Mouse (Mus musculus): Measurements from ENCODE around the gene Cep170.
A peak's percentile ranks its signal among the peaks of the same experiment; 100 is the strongest.
"Not testable (repeated sequence)": the region's sequence is repeated elsewhere in the genome, so short reads cannot be mapped to it uniquely, and the experiment has no call there.

Gene Cep170

DNA sequence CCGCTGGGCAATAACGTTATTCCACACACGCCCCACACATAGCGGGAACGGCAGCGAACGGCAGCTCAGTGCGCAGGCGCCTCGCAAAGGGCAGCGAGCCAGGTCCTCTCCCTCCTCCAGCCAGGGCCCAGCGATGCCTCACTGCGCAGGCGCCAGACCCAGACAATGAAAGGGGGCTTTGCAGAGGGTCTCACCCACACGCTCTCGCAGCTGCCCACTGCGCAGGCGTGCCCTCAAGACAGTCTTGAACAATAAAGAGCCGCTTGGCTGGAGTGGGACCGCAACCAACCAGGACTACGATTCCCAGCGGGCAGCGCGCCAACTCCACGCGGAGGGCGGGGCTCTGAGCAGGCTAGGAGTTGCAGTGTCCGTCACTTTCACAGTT is at the start of gene Cep170:
TSS of gene Cep170 (minus strand) at position 32 of the 385 bp plus-strand sequence.
- DNase-seq (ENCODE audit: low spot score in 2 of 2) = peak; percentile 97

DNA sequence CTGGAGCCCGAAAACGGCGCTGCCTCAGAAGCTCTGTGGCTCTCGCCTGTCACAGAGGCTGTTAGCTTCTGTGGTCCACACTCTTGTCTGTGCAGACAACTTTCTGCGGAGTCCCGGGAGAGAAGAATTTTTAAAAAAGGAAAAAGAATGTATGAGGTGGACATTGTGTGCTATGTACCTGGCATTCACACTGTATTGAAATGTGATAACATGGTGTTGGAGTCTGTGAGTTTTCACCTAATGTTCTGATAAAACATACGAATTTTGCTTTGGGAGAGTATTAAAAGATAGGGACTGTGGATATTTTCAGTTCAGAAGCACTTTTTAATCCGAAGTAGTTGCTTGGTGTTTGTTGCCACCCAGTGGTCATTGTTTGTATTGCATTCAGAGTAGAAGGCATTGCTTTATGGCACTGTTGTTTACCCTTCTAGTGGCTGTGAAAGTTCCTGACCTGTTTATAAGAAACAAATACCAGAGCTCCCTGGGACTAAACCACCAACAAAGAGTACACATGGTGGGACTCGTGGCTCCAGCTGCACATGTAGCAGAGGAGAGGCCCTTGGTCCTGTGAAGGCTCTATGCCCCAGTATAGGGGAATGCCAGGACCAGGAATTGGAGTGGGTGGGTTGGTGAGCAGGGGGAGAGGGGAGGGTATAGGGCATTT is 48.2 kb upstream of the Cep170 start:
- DNase-seq (ENCODE audit: low spot score in 2 of 2) = peak in 1 of 2 experiments; percentile 61

DNA sequence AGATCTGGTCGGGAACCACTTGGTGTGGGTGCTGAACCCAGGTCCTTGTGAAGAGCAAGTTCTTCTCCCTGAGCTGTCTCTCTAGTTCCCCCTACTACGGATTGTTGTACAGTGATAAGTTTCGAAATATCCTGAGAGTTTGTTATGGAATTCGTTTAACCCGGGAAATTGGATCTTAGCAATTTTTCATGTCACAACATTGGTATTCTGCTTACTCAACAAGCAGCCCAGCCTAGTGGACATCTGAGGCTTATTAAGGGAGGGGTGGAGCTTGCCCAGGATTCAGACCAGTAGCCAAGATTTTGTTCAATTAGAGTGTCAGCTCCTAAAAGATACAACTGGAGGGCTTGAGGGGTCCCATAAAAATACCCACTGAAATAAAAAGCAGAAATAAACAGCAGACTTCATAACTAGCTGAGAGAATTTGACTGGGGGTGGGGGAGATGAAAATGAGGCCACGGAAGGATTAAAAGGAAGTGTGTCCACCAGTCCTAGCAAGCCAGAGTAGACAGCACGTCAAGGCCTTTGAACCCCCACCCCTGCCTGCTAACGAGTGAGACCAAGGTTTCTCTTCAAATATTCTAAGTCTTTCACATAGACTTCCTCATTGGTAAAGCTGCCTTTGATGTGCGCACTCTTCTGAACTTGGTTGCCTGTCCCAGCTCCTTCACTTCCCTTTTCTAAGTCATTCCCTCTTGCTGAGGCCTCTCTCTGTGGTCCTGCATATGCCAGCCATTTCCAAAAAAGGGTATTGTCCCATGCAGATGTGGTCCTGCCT is 39.1 kb upstream of the Cep170 start:
- no peak for DNase-seq (ENCODE audit: low spot score in 2 of 2)

DNA sequence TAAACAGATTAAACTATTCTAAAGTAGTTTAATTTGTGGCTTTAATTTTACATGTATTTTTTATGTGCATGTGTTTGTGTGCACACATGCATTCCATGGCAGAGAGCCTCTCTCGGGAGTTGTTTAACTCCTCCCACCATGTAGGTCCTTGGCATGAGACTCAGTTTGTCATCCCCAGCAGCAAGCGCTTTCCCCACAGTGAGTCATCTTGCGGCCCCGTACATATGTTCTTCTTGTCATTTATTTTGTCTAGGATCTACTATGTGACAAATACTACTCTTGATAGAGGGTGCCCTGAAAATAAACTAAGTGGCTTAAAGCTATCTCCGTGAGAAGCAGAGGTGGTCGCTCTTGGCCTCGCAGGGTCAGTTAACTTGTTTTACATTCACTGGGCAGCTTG is 37.5 kb upstream of the Cep170 start:
- DNase-seq (ENCODE audit: low spot score in 2 of 2) = no peak

DNA sequence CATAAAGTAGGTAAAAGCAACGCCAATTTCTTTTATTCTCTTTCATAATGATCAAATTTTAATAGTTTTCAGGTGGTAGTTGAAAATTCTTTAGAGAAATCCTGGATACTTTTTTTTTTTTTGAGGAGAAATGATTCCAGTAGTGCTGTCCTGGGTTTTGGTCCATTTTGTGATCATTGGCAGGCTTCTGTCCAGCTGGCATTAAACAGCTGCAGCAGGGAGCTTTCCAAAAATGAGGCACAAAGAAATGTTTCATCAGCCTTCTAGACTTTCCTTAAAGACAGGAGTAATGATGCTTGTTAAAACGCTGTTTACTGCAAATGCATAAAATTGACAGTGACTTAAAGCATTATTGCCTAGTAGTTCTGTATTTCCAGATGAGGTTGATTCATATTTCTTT is 35.5 kb upstream of the Cep170 start:
- DNase-seq (ENCODE audit: low spot score in 2 of 2) = no peak

DNA sequence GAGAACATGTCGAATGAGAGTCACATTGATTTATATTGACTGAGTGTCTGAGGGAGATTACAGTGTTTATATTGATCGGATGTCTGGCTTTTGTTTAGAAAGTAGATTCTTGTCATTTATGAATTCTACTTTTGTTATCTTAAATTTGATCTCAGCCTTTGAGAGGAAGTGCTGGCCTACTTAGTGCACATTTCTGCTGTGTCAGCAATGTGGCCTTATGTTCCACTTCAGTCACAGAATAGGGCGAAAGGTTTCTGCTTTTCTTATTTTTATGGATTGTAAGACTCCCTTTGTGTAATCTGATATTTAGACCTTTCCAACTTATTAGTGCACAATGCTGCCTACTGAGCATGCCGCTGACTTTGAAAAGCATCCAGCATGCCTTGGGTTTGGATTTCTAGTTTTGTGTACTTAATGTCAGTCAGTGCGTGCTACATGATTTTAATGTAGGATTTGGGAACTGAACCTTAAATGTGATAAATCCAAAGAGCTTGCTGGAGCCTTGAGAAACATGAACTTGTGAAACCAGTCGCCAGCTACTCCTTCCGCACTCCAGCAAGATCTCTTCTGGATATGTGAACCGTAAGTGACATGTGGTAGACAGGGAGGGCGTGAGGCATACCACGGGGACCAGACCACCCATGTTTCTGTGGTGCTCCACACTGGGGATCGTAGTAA is 34.9 kb upstream of the Cep170 start:
- no peak for DNase-seq (ENCODE audit: low spot score in 2 of 2)

DNA sequence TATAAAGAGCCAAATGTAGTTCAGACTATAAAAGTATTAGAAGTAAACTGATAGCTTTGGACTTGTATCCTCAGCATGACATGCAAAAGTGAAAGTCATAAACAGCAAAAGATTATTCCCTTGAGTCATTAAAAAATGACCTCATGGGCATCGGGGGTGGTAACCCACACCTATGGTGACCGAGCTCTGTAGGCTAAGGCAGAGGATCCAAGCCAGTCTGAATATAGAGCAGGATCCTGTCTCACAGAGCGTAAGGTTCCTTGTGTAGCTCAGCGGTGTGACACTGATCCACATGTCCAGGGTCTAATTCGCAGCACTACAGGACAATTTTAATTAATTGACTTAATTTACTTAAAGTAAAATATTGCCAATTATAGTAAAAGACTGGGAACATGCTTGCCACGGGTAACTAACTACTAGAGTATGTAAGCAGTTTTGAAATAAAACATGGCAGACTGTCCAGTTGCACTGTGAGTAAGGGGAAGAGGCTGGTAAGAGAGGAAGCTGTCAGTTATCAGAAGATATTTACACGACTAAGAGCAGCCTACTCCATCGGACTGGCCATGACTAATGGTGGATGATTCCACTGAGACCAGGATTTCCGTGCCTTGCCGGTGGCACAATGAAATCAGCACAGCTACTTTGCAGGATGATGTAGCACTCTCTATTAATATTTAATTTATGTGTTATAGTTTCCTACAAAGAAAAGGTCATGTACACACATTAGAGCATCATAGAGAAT is 33.4 kb upstream of the Cep170 start:
- no peak for DNase-seq (ENCODE audit: low spot score in 2 of 2)

DNA sequence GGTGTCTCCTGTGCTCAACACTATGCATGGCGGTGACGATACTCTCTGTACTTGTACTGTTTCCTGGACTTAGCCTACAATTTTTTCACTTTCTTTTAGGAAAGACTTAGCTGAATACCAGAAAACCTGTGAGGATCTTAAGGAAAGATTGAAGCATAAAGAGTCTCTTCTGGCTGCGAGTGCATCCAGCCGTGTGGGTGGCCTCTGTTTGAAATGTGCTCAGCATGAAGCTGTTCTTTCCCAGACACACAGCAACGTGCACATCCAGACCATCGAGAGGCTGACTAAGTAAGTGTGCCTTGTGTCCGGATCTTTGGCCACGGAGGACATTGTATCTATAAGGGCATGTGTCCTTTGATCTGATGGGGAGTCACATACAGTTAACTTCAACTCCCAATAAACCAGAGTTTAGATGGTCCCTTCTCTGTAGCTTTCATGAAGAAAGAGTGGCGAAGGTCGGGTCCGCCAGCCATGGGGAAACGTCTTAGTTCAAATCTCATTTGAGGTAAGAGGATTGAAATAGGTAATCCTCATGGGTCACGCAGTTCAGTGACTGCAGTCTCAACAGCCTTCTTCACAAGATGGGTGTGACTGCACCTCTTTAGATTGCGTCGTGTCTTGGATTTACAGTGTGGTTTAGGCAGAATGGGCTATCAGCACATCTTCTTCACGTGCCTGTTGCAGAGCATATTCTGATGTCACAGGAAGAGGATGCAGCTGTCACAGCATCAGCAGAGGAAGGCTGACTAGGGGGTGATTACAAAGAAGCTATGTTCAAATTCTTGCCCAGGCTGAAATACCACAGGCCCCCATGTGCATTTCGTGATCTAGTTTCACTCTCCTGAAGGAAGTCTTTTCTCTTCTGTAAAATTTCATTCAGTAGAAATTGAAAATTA is 31.5 kb upstream of the Cep170 start:
- no peak for DNase-seq (ENCODE audit: low spot score in 2 of 2)

DNA sequence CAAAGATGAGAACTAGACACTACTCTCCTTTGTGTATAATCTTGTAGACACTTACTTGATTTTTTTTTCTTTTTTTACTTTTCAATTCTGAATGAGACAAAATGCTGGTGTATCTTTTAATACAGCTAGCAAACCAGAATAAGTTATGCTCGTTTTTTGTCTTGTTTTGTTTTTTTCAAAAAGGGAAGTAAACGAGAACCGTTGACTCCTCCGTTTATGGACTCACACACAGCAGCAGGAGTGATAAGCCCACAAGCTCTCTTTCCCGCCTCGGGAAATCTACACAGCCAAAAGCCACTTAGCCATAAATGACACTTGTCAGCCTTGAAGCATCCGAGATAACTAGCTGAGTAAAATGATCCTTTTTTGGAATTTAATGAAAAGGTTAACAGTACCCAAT is 22.7 kb upstream of the Cep170 start:
- not testable (repeated sequence) for DNase-seq (ENCODE audit: low spot score in 2 of 2)

DNA sequence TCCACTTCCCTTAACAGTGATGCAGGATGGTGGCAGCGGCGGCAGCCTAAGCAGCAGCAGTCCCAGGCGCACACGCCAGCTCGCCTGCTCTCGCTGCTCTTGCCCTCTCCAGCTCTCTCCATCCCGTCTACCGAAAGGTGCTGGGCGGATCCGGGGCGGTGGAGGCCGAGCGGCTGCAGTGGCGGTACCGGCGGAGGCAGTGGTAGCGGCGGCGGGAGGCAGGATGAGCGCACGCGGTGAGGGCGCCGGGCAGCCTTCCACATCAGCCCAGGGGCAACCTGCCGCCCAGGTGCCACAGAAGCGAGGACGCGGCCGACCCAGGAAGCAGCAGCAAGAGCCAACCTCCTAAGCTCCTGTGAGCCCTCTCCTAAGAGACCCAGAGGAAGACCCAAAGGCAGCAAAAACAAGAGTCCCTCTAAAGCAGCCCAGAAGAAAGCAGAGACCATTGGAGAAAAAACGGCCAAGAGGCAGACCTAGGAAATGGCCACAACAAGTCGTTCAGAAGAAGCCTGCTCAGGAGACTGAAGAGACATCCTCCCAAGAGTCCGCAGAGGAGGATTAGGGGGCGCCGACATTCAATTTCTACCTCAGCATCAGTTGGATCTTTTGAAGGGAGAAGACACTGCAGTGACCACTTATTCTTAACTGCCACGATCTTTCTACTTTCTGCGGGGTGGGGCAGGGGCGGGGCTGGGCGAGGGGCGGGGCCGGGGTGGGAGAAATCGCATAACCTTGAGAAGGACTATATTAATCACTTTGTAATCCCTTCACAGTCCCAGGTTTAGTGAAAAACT is 21.8 kb upstream of the Cep170 start:
- DNase-seq (ENCODE audit: low spot score in 2 of 2) = no peak

DNA sequence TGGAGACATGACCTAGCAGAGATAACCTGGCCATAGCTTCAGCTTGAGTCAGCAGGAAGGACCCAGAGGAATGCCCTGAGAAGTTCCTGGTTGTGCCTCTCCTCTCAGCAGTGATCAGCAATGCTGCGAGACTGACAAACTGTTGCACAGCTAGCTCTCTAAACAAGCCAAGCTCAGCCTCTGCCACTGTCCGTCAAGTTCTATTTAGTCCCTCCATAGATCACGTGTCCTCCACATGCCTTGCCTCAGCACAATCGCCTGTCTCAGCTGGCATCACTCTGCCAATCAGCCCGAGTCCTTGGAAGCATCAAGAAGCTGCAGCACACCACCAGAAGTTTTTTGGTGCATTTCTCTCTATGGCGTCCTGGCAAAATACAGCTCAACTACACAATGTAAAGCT is 21.0 kb upstream of the Cep170 start:
- DNase-seq (ENCODE audit: low spot score in 2 of 2) = no peak

DNA sequence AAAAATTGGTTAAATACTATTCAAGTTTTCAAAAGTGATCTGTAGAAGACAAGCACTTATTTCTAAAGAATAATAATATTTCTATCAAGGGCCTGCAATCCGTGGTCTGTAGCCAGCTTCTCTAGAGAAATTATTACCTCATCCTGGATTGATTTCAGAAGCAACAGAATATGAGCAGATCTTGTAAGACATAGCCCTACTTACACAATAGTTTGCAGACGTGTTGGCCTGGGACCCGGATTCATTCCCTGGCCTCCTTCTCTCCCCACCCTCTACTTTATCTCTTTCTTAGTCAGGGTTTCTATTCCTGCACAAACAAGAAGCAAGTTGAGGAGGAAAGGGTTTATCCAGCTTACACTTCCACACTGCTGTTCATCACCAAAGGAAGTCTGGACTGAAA is 20.1 kb upstream of the Cep170 start:
- DNase-seq (ENCODE audit: low spot score in 2 of 2) = no peak

DNA sequence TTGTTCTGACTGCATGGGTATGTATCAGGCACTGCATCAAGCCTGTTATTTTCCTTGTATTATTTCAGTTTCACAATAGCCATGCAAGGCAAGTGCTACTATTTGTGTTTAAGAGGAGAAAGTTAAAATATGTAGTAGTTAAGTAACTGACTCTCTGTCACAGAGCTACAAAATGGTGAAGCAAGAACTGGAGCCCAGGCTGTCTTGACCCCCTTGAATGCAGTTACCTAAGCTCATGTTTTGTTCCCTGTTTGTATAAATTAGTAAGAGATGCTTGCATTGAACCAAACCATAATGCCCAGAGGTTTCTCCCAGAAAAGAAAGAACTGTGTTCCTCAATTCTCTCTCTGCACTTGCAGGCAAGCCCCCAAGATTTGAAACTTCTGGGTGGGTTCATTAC is 19.4 kb upstream of the Cep170 start:
- no peak for DNase-seq (ENCODE audit: low spot score in 2 of 2)

DNA sequence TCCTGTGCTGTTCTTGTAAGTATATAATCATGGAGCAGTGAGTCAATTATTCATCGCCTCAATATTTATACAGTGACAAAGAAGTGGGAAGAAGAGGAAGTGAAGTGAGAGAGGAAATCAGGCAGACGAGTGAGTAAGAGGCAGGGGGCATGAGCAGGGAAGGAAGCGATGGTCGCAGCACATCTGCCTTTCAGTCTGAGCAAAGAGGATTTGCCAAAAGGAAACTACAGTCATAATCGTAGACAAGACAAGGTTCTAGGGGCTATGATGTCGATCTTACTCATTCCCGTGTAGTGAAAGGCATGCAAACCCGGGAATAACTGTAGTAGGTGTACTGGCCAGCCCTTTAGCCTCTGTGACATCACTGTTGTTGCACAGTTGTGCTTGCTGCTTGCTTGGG is 18.7 kb upstream of the Cep170 start:
- no peak for DNase-seq (ENCODE audit: low spot score in 2 of 2)

DNA sequence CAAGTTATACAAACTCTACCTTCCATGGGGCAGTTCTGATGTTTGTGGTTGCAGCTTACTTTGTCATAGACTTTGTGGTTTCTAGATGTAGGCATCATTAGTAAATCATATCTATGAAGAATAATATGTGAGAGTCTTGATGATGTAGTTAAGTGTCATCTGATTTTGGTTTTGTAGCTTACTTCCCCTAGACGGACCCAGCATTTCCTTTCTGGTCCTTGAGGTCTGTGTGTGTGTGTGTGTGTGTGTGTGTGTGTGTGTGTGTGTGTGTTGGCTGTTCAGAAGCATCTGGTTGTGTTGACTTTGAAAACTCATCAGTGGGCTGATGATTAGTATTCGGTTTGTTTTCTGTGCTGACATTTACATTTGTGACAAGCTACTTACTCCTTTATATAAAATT is 18.2 kb upstream of the Cep170 start:
- no peak for DNase-seq (ENCODE audit: low spot score in 2 of 2)

DNA sequence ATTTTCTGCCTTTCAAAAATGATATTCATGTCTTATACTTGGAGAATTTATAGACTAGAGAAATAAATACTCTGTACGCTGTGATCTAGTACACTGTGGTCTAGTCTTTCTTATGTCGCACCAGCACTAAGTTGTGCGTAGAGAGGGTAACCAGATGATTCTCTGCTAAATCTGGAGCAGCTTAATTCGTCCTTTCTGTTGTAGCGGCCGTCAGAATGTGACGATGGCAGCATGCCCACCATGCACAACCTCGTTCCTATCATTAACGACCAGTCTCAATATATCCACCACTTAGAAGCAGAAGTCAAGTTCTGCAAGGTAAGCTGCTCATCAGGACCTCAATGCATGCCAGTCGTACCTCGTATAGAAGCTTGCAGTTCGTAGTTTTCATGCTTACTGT is 14.8 kb upstream of the Cep170 start:
- no peak for DNase-seq (ENCODE audit: low spot score in 2 of 2)

DNA sequence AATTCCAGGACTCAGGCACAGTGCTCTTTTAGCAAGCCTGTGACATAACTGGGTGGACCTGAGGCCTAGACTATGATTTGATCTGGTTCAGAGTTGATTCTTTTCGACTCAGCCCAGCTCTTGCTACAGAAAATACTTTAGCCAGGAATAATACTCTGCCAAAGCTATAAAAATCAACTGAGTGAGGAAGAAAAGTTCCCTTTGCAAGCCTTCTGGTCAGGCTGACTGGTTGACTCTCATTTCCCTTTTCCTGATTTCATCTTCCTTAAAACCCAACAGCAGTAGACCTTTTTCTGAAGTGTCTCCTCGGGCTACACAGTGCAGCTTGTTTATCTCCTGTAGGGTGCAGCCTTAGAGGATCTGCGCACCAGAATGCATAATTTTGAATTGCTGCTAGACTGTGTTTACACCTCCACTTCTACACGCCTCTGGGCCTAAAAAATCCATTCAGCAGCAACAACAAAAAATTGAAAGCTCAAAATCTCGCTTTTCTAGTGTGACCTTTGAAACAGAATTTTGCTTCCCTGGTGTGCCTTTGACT is 14.1 kb upstream of the Cep170 start:
- no peak for DNase-seq (ENCODE audit: low spot score in 2 of 2)

DNA sequence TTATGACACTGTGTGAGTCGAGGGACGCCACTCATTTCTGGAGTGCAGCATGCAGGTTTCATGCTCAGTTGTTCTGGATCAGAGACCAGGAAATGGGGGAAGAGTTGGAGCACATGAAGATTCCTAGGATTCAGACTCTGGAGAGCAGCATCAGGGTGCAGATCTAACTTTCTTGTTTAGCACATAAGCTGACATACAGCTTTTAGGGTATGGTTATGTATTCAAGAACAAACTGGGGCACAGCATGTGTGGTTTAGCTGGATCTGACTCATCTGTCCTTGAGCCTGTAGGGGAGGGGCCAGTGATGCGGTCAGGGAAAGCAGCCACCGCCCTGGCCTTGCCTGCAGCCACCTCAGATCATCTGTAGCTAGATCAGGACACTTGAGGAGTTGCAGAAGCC is 13.5 kb upstream of the Cep170 start:
- DNase-seq (ENCODE audit: low spot score in 2 of 2) = no peak

DNA sequence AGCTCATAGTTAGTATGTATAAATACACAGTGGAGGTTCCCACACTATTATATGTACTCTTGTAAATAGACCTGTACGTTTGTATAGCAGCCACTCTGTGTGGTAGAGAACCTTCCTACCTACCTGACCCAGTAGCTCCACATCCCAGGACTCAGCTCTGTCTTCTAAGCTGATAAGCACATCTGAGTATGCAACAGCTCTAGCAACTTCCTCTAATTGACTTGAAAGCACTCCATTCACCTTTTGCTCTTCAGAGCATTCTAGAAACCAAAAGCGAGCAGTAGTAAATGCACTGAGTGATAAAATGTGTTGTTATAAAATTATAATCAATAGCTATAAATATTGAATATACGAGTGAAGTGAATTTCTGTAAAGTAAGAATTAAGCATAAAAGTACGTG is 13.1 kb upstream of the Cep170 start:
- no peak for DNase-seq (ENCODE audit: low spot score in 2 of 2)

DNA sequence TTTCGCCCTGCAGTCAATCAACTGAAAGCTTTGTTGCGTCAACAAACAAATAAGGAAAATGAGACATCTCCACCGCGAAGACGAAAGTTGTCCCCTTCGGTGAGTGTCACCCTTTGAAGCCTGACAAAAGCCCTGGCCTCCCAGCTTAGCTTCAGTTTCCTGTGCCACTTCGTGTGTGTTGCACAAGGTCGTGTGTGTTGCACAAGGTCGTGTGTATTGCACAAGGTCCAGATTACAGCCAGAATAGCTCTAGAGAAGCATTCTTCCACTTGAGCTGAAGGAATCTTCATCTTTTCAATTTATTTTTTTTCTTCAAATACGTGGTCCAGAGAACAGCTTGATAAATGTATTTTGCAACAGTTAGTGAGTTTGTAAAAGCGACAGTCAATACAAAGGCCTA is 12.3 kb upstream of the Cep170 start:
- DNase-seq (ENCODE audit: low spot score in 2 of 2) = no peak
